Mouse (Mus musculus) cerebellum, postnatal 14 days (tissue): ENCODE results near the gene Krtap4-2.

ENCODE experiments used
- DNase-seq, 2 experiments: peaks; one replicate each; pipeline ENCODE4 v3.0.0; 2021; ENCODE audit warnings: mixed read lengths in 2 of 2

The Krtap4-2 gene

GRCm38 (mm10) chr11:99585096-99585495, 49.8 kb downstream of the Krtap4-2 start:
- DNase-seq: no peak
